Mouse (Mus musculus): ENCODE results near the gene Slc45a1. TPM values are rescaled to one million over a fixed set of nuclear protein-coding genes. Genes with fewer than 3 reads are reported as not detected.
"Not testable (repeated sequence)": the region's sequence is repeated elsewhere in the genome, so short reads cannot be mapped to it uniquely, and the experiment has no call there.

Gene Slc45a1
- total RNA-seq, 2 experiments from 2014 or later: not detected

DNA sequence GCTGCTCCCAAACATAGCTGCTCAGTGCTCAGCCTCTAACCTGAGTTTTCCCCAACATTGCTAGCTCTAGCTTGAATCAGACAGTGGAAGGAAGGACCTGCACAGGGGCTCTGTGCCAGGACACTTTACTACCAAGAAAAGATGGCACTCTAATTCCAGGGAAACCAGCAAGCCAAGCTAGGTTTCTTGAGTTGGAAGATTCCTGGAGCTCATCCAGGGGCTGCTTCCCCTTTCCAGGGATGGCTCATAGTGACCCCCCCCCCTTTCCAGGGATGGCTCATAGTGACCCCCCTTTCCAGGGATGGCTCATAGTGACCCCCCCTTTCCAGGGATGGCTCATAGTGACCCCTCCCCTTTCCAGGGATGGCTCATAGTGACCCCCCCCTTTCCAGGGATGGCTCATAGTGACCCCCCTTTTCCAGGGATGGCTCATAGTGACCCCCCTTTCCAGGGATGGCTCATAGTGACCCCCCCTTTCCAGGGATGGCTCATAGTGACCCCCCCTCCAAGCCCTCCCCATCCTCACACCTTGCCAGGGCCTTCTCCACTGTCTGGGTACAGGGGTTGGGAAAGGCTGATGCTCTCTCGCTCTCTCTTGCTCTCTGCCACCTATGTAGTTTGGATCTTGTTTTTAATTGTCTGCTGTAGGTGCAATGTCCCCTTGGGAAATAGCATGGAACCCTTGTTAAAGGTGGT, 48.5 kb downstream of the Slc45a1 start:
- no peak for DNase-seq

DNA sequence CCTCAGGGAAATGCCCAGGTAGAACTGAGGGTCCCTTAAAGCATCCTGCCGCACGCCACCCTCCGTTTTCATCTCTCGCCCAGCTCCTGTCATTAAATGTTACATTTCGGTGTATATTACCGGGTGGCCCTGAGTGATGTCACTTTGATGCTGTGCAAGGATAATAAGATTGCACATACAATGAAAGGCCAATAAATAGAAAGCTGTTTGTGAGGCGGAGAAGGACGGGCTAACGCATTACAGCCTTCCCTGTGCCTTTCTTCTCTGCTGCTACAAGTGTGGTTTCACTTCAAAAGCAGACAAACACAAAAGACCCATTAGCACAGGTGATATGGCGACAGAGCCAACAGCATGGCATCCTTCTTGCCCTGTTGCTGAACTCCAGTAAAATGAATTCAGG, 50.5 kb downstream of the Slc45a1 start:
- DNase-seq: no peak

DNA sequence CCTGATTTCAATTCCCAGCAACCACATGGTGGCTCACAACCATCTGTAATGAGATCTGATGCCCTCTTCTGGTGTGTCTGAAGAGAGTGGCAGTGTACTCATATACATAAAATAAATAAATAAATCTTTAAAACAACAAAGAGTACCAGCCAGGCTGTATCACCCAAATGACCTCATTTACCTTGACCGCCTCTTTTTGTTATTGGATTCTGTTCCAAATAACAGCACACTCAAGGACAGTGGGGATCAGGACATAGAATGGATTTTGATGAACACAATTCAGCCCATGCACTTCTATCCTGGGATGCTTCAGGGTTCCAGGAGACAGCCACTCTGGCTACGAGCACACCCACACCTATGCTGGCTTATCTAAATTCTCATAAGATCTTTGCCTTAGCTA, 51.5 kb downstream of the Slc45a1 start:
- DNase-seq: not testable (repeated sequence)

DNA sequence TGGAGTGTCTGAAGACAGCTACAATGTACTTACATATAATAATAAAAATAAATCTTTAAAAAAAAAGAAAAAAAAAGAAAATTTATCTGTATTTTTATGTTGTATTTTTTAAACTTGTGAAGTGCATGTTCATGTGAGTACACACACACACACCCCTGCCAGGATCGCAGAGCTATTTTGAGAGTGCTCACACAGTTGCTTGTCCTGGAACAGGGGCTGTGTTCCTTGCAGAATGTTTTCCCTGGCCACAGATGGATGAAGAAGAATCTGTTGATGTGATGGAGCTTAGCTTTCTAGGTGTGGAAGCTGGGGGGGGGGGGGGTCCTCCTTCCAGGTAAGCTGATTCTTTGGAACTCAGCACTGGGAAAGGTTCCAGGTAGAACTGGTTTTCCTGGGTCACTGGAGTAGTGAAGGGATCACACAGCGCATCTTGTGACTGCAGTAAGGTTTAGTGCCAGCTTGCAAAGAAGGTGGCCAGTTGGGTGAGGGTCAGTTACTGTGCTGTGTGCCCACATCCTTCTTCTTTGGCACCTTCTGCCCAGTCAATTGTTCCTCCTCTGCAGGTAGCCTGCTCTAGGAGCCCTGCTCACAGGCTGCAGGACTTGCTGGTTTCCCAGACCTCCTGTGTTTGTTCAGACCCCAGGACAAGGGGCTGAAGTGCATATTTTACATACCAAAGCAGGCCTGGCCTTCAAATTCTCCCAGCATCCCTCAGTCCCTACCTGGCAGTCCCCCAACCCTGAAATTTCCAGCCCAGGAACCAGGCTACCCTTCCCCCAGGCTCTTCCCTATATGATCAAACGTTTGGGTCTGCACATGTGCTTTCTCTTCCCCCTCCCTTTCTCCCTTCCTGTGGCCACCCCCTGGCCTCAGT, 52.6 kb downstream of the Slc45a1 start:
- no peak for DNase-seq

DNA sequence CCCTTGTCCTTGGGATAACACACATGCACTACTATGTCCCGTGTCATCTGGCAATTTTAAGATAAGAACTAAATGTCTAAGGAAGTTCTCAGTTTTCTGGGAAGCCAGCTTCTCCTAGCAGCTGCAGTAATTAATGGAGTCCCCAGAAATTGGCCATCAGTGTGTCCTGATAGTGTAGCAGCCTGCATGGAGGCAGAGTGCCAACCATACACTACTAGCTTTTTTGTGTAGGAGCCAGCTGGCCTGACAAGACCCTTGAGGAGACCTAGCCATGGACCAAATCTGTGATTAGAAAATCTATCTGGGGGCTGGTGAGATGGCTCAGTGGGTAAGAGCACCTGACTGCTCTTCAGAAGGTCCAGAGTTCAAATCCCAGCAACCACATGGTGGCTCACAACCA, 53.3 kb downstream of the Slc45a1 start:
- no peak for DNase-seq

DNA sequence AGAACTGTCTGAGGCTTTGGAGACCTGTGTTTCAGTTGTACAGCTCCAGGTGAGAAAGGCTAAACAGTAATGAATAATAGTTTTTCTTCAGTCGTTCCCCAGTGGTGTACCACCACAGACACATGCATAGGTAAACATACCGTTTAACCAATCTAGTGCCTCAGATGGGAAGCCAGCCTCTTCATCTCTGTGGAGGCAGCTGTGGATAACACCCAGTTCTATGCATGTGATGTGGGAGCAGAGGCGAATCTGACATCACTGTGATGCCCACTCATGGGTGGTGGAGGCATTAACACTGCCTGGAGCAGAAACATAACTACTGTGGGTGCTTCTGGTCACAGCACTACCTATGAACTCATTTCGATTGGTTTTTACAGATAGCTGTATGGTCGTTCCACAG, 56.0 kb downstream of the Slc45a1 start:
- no peak for DNase-seq

DNA sequence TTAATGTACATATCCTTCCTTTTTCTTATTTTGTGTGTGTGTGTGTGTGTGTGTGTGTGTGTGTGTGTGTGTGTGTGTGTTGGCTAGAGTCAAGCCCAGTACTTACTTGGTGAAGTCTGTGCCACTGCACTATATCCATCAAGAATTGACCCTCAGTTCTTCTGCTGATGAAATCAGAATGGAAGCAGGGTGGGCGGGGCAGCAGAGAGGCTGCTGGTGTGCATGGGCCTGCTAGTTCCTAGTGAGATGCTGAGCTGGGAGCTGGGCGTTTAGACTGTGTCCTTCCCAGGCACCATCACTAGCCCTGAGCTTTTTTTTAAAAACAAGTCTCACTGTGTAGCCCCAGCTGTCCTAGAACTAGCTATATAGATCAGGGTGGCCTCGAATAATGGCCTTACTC, 56.9 kb downstream of the Slc45a1 start:
- no peak for DNase-seq

DNA sequence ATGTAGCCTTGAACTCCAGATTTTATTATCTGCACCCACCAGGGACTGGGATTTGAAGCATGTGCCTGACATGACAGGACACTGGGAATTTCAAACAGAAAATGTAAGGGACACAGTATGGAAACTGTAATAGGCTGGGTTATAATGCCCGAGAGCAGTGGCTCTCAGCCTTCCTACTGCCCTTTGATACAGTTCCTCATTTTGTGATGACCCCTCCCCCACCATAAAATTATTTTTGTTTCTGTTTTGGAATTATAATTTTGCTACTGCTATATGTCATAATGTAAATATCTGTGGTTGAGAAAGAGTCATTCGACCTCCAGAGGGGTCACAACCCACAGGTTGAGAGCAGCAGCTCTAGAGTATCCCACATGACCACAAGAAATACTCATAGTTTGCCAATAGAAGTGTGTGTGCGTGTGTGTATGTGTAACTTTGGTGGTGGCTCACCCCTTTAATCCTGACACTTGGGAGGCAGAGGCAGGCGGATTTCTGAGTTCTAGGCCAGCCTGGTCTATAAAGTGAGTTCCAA, 57.6 kb downstream of the Slc45a1 start:
- DNase-seq: no peak

DNA sequence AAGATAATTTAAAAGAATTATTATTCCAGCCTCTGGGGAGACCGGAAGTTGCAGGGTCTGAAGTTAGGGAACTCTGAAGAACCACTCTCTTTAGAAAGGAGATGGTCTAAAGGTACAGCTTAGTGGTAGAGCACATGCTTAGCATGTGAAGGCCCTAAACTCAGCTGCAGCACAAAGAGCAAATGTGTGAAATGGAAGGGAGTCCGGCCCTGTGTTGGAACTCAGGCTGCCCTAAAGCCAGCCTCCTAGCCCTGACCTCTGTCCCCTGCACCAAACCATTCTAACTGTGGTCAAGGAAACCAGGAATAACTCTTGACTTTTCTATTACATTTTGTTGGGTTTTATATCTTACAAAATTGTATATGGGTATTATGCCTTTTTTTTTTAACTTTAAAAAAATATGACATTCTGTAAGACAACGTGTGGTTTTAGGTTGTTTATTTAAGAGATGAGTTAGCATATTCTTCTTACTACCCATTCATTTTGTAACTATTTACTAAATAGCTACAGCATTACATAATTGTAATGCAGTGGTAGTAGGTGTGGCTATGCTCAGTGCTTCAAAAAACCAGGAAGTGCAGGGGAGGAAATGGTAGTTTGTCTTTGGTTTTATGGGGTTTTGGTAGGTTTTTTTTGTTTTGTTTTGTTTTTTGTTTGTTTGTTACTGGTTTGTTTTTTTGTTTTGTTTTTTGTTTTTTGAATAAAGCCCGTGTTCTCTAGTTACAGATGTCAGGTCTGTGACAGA, 58.3 kb downstream of the Slc45a1 start:
- DNase-seq: no peak

DNA sequence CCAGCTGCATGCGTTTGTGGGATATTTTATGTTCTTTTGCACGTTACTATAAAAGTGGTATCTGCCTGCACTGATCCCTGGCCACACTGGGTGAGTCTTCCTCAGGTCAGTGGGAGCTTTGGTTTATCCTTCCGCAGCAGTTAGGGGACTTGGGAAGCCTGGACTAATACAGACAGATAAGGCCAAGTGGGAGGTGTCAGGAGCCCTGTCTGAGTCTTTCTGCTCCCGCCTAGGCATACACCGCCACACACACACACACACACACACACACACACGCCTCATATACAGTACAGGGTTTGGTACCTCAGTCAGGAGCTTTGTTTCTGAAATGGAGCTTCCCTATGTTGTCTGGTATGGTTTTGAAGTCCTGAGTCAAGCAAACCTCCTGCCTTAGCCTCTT, 59.9 kb downstream of the Slc45a1 start:
- DNase-seq: no peak

DNA sequence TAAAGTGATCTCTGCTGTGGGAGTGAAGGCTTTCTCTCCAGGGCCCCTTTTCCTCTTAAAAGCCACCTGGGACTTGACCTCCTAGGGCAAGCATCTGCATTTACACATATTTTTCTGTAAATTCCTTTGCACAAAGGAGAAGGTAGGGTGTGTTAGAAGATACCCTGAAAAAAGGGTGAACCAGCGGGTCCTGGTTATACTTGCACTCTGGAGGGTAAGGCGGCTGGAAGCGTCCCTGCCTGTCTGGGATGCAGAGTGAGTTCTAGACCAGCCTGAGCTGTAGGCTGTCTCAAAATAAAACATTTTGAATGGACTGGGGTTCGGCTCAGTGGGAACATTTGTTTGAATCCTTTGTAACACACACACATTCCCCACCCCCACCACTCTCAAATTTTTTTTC, 60.4 kb downstream of the Slc45a1 start:
- no peak for DNase-seq

DNA sequence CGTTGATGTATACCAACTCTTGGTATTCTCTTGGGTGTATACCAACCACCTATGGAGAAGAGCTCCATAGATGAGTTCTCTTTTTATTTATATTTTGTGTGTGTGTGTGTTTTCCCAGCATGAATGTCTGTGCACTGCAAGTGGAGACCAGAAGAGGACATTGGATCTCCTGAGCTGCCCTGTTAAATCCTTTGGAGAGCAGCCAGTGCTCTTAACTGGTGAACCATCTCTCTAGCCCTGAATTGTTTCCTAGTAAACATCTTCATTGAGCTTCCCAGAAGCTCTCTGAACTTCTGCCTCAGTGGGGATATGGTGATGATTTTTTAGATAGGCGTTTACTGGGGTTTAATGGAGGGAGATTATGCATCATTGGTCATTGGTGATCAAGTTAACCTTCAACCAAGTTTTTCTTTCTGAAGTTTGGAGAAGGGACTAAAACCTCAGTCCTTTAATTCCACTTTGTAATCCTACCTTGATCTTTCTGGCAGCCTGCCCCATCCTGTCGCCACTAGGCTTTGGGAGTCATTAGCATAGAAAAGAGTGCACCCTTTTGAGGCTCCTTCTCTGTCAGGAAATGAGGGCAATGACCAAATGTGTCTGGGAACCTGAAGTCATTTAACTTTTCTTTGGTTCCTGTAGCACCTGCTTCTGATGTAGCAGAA, 61.2 kb downstream of the Slc45a1 start:
- DNase-seq: no peak

DNA sequence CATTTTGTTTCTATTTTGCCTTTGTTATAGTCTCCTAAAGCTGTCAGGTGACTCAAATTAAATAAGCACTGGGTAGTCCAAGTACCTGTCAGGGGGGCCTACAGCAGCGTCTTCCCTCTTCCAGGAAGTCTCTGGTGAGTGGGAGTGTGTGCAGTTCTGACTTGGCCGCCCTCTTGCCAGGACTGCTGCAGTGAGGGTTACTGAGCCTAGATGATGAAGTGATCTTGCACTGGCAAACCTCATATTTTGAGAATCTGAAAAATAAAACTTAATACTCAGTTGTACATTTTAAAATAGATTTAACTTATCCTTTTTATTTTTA, 63.7 kb downstream of the Slc45a1 start:
- no peak for DNase-seq

DNA sequence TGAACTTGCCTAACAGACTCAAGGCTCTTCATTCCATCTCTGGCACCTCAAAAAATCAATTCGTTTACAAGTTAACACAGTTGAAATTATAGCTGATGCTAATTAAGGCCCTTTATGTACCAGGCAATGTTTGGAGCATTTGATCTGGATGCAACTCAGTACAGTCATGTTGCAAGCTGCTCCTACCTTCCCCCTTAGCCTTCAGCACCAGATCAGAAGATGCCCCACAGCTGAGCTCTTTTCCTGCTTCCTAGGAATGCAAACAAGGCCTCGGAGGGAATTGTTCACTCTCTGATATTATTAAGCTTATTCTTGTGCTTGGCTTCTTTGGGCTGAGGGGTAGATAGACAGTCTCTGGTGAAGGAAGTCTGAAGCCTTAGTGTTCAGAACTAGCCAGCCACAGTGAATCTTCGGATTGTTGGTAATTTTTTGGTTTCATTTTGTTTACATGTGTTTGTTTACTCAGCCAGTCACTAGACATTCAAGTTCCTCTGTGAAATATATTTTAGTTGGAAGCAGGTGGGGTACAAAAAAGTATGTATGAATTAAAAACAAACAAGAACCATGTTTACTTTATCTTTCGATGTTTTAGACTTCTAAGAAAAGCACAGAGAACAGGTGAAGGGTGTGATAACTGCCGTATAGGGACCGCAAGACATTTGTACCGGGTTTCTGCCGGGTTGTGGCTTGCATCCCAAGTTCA, 64.2 kb downstream of the Slc45a1 start:
- no peak for DNase-seq

DNA sequence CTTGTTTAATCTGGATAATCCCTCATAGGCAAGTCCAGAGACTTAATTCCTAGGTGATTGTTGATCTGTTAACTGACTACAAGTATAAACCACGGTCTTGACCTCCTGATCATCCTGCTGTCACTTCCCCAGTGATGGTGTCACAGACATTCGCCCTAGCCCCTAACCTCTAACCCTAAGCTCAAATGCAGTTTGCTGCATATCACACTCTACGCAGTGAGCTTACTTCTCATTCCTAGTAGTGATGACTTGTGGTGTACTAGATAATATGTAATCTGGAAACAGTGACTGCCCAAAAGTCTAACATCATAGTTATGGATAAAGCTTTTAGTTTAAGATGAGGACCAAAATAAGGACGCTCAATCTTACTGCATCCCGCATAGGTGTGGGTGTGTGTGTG, 65.7 kb downstream of the Slc45a1 start:
- DNase-seq: no peak

DNA sequence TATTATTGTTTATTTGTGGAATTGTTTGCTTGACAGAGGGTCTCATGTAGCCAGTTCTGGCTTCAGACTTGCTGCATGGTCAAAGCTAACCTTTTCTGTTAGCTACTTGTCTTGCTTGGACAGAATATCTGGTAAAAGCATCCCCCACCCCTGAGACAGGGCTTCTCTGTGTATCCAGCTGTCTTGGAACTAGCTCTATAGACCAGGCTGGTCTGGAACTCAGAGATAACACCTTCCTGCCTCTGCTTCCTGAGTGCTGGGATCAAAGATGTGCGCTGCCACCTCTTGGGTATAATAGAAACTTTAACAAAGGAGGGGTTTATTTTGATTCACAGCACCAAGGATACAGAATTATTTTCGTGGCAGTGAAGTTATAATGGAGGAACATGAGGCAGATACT, 66.2 kb downstream of the Slc45a1 start:
- DNase-seq: no peak

DNA sequence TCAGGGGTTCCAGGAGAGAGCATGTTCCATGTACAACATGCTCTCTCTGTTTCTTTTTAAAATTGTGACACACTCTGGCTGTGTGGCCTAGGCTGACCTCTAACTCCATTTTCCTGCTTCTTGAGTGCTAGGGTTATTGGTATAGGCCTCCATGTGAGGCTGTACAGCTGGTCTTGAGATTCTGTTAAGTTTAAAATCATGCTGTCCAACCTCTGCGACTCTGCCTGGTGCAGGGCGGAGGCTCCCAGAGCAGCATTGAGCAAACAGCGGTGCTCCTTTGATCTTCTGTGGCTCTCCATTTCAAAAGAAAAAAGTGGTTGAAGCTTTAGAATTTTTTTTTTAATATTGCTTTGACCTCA, 68.2 kb downstream of the Slc45a1 start:
- no peak for DNase-seq

DNA sequence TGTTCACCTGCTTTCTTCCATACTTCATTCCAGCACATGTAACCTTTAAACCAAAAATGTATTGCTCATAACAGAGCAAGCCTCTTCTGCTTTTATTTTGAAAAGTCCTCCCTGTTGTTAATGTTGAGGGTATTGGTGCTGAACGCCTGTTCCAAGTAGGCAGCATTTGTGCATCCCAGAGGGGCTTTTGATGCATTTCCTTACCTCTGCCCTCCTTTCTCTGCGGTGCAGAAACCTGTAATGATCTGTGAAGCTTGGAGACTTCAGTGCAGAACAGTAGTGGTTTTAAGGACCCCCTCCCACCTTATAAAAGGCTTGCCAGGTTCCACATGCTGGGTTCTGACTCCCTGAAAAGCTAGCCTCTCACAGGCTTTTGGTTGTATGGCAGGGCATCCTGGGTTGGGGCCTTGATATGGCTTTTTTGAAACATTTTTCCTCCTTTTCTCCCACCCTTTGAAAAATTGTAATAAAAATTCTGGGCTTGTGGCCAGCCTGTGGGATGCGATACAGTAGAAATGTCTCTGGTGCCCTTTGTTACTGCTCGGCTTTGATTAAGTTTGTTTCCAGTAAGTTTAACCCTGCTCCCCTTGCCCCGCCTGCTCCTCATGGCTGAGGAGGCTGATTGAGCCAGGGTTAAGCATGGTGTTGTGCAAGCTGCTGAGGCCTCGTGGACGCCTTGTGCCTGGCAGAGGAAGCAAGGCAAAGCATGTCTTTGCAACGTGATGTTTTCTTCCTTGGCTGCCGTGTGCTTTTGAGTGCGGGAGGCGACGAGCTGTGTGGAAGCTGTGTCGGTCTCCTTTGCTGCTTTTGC, 68.8 kb downstream of the Slc45a1 start:
- DNase-seq: peak; percentile 53

DNA sequence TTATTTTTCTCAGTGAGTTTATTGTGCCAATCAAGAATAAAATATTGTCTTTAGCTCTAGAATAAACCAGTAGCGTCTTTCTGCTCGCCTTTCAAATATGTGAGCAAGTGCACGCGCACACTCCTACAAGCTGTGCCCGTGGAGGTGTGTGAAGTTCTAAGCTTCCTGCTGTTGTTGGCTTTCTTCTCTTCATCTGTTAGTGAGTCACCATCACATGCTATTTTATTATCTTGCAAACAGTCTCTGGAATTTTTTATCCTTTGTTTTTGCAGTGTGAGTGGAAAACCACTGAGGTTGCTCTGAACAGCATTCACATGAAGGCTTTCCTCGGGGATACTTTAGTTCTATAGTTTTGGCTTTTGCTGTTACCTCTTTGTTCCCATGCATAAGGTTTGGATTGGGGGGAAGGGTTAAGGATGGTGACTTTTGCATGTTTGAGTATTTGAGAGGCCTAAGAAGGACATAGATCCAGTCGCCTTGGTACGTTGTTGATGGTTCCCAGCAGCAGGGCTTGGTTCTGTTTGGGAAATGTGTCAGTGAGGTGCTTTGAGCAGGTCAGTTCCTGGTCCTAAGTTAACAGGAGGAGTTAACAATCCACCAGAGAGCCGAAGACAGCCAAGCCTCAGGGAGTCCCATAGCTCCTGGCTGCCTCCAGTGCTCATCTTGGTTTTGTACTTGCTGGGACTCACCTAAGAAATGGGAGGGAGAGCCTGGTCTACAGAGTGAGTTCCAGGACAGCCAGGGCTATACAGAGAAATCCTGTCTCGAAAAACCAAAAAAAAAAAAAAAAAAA, 69.8 kb downstream of the Slc45a1 start:
- DNase-seq: no peak

All from gastrocnemius, postnatal 10 days (tissue).